Mouse (Mus musculus) urinary bladder, postnatal 36 days (tissue): Measurements from ENCODE around the gene Cux2.

Experiments
- DNase-seq, 2 experiments: peaks; one replicate each; pipeline ENCODE4 v3.0.0; 2022; ENCODE audit warnings: low spot score in 2 of 2, mixed read lengths in 1 of 2

The Cux2 gene

GRCm38 (mm10) chr5:122059060-122060017 lies 9.4 kb upstream of the Cux2 start:
- DNase-seq, result peak; percentile 33 to 36

DNA sequence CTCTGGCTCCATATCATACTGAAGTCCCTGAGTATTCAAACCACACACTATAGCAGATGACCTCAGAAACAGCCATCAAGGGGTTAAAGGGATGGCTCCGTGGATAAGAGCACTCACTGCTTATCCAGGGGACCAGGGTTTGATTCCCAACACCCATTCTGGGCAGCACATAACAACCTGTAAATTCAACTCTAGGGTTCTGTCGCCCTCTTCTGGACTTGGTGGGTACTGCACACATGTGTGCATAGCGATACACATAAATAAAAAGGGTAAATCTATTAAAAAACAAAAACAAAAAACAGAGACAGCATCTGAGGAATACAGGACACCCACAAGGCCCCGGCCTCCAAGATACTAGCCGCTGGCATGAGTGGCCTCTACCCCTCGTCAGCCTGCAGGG lies 7.7 kb upstream of the Cux2 start:
- no peak for DNase-seq

GRCm38 (mm10) chr5:122056557-122056956 lies 6.7 kb upstream of the Cux2 start:
- DNase-seq, result no peak

GRCm38 (mm10) chr5:122054130-122054843 lies 4.4 kb upstream of the Cux2 start:
- DNase-seq, result peak; percentile 27 to 38

DNA sequence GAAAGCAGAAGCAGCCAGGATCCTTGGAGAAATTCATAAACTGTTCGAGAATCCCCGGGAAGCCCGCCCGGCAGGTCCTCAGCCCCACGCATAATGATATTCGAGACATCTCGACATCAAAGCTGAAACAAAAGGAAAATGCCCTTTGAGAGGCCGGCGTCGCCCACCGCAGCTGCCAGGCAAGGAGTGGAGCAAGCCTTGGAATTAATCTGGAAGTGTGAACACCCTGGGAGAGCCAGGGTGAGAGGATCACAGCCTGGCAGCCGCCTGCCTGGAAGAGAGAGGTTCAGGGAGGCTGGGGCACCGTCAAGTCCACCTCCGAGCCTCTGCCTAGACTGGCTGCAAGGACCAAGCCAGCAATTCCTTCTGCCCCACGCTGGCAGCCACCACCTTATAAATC lies 3.7 kb upstream of the Cux2 start:
- DNase-seq, result no peak

DNA sequence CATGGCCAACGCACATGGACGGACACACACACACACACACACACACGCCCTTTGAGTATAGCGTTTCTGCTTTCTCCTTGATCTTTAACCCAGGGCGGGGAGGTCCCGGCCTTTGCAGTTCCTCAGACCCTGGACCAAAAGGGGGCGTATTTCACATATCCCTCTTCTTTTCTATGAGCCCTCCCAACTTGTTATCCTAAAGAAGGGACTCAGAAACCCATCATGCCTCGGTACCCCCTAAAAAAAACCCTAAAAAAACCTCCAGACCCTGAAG lies 867 bp upstream of the Cux2 start:
- DNase-seq, result no peak

DNA sequence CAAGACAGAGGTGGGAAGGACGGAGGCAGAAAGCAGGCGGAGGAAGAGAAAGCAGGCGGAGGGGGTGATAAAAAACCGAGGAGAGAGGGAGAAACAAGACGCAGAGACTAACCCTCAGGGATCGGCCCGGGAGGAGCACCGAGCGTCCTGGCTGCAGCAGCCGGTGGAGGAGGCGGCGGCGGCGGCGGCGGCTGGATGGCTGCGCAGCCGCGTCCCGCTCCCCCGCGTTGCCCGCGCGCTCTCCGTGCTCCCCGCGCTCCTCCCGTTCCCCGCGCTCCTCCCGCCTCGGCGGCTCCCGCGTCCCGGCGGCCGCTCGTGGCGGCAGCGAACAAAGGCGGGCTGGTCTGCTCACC lies 262 bp downstream of the Cux2 start:
- peak in 1 of 2 experiments; percentile 13 for DNase-seq

DNA sequence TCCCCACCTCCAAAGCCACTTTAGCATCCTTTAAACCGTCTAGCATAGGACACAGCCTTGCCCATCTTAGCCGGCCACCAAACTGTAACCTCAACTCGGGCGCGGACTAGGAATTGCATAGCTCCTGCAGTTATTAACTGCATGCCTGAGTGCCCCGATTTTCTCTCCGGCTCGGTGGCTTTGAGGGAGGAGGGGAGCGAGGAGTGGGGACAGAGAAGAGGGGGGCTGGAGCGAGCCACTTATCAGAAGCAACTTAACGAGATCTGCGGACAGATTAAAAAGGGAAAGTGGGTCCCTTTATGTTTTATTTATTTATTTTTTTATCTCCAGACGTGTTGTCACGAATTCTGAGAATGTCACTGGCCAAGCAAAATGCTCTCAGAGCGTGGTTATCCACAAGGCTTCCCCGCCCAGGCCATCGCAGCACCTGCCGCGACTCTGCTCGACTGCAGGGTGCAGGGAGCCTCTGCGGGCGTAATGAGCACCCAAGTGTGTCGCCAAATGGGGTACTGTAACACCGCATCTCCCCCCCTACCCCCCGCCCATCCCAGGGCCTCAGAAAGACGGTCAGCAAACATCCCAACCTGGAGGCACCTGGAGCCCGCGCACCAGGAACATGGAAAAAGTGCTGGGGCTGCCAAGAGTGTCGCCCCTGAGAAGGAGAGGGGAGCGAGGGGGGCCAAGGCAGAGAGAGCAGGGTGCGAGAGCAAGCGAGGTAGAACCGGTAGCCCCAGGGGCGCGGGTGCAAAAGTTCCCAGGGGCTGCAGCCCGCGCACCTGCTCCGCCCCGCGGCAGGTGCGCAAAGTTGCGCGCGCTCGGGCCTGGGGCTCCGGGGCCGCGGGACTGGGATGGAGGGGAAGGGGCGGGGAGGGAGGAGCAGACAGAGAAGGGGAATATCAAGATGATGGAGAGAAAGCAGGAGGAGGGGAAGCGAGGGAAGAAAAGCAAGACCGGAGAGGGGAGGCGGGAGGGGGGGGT lies 927 bp downstream of the Cux2 start:
- no peak for DNase-seq

DNA sequence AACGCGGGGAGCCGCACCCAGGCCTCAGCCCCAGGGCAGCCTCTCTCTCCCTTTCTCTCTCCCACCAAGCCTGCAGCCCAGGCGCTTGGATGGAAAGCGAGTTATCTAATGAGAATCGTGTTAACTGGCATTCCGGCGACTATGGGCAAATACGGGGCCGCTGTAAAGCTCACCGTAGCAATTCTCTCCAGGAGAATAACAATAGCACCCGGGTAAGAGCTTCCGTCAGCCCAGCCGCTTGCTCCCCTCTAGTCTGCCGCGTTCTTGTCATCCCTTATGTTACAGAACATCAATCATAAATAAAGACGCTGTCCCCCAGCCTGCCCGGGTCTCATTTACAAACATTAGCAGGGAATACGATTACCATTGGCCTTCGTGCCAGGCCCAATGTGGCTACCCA lies 1.6 kb downstream of the Cux2 start:
- DNase-seq, result no peak

DNA sequence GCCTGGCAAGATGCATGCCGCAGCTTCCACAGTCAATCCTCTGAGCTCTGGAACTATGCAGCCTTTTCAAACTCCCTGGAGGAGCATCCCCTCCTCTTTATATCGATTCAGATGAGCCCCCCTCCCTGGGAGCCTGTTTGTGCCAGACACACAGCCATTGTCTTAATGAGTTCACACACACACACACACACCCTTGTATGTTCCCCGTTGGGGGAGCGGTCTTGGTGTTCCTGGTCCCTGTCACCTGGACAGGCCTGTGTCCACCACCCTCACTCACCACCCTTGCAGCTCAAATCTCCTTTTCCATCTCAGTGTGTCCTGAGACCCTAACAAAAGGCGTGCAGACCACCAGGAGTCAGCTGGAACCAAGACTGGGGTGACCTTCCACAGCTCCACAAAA lies 2.1 kb downstream of the Cux2 start:
- no peak for DNase-seq

GRCm38 (mm10) chr5:122043567-122043966 lies 6.3 kb downstream of the Cux2 start:
- DNase-seq, result no peak

GRCm38 (mm10) chr5:122035278-122035677 lies 14.6 kb downstream of the Cux2 start:
- DNase-seq, result peak in 1 of 2 experiments; percentile 30

GRCm38 (mm10) chr5:122033167-122033478 lies 16.8 kb downstream of the Cux2 start:
- DNase-seq, result no peak

GRCm38 (mm10) chr5:122032471-122033166 lies 17.3 kb downstream of the Cux2 start:
- DNase-seq, result no peak

- no peak for DNase-seq
Measured at GRCm38 (mm10) chr5:122031146-122031545, 18.8 kb downstream of the Cux2 start.

- DNase-seq, result no peak
Measured at GRCm38 (mm10) chr5:122030640-122031039, 19.3 kb downstream of the Cux2 start.

DNA sequence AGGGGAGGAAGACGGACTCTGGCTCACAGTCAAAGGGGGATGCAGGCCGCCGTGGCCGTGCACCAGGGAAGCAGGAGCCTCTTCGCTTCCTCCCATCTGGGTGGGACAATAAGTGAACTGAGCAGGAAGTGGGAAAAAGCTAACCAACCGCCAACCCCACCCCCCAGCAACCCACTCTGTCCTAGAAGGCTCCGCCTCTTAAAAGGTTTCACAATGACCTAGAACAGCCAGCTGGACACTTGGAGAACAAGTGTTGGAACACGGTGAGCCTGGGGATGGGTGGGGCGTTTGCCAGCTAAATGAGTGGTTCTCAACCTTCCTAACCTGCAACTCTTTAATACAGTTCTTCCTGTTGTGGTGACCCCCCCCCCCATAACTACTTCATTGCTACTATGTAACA lies 23.1 kb downstream of the Cux2 start:
- DNase-seq, result peak in 1 of 2 experiments; percentile 13

- DNase-seq, result no peak
Measured at GRCm38 (mm10) chr5:122026284-122026683, 23.6 kb downstream of the Cux2 start.

- DNase-seq, result no peak
Measured at GRCm38 (mm10) chr5:122025117-122025516, 24.8 kb downstream of the Cux2 start.

DNA sequence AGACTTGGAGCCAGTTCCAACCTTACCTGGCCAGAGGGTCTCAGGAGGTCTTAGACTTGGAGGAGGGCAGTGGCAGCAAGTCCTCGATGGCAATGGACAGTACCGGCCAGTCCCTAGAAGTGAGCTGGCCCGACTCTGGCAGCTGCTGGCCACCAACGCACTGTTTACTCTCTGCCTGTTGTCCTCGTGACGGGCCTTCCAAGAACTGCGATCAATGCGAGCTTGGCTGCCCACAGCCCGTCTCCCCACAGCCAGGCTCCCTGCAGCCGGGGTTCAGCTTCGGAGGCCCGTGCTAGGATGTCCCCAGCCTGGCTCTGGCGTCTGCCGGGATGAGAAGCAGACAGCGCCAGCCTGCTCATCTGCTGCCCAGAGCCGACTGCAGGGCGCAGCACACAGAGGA lies 30.6 kb downstream of the Cux2 start:
- no peak for DNase-seq

GRCm38 (mm10) chr5:122017778-122018177 lies 32.1 kb downstream of the Cux2 start:
- DNase-seq, result no peak

- DNase-seq, result no peak
Measured at GRCm38 (mm10) chr5:122017269-122017668, 32.6 kb downstream of the Cux2 start.
